Mouse (Mus musculus) heart, embryonic 14.5 days (tissue): ENCODE results near the gene Reep6. TPM values are rescaled to one million over a fixed set of nuclear protein-coding genes. Genes with fewer than 3 reads are reported as not detected.

Experiments used
- ATAC-seq: fragments of 200-750 bp; cut with Nextera tagmentation; 2 replicates; pipeline ENCODE4 v1.8.0; 2017; ENCODE audit warnings: low read depth, moderate TSS enrichment; ENCODE audit not compliant: insufficient number of reproducible peaks, insufficient read depth, low FRiP score
- H3K27ac ChIP-seq, 2 experiments: fragments of 200-500 bp in 1 of 2; fragments of 300-500 bp in 1 of 2; sonication (generic) in 1 of 2; replicated peaks in 1 of 2; 2 replicates each; pipeline ENCODE4 v1.5.1; 2012 to 2014; ENCODE audit warnings: low read depth in 2 of 2, low read length in 2 of 2, control low read depth in 1 of 2, mild to moderate bottlenecking in 1 of 2, mixed read lengths in 1 of 2; ENCODE audit not compliant: control insufficient read depth in 1 of 2, insufficient read depth in 1 of 2
- H3K27me3 ChIP-seq: fragments of 300-500 bp; sonication (generic); 2 replicates; pipeline ENCODE4 v1.6.1; 2014; ENCODE audit warnings: mild to moderate bottlenecking, low read length, control low read depth; ENCODE audit not compliant: control insufficient read depth, insufficient read depth
- H3K36me3 ChIP-seq: fragments of 300-500 bp; sonication (generic); 2 replicates; pipeline ENCODE4 v1.6.1; 2014; ENCODE audit warnings: mild to moderate bottlenecking, control low read depth, low read length, mixed read lengths; ENCODE audit not compliant: control insufficient read depth, insufficient read depth
- H3K4me1 ChIP-seq, 2 experiments: fragments of 200-500 bp in 1 of 2; fragments of 300-500 bp in 1 of 2; sonication (generic) in 1 of 2; 2 replicates each; pipeline ENCODE4 v1.6.1; 2012 to 2014; ENCODE audit warnings: low read length in 2 of 2, control low read depth in 1 of 2, mixed read lengths in 1 of 2; ENCODE audit not compliant: control insufficient read depth in 2 of 2, insufficient read depth in 2 of 2
- H3K4me2 ChIP-seq: fragments of 300-500 bp; sonication (generic); 2 replicates; pipeline ENCODE4 v1.6.1; 2014; ENCODE audit warnings: mild to moderate bottlenecking, low read length
- H3K4me3 ChIP-seq, 2 experiments: fragments of 200-500 bp in 1 of 2; fragments of 300-500 bp in 1 of 2; sonication (generic) in 1 of 2; 2 replicates each; pipeline ENCODE4 v1.5.1; 2012 to 2014; ENCODE audit warnings: low read length in 2 of 2, mild to moderate bottlenecking in 2 of 2, control low read depth in 1 of 2, low read depth in 1 of 2, moderate library complexity in 1 of 2; ENCODE audit not compliant: control insufficient read depth in 1 of 2, insufficient read depth in 1 of 2
- H3K9ac ChIP-seq: fragments of 300-500 bp; sonication (generic); 2 replicates; pipeline ENCODE4 v1.6.1; 2014; ENCODE audit warnings: mild to moderate bottlenecking, low read length
- H3K9me3 ChIP-seq: fragments of 300-500 bp; sonication (generic); 2 replicates; pipeline ENCODE4 v1.6.1; 2016; ENCODE audit warnings: low read length, control low read depth; ENCODE audit not compliant: control insufficient read depth
- WGBS: fragments of 180-500 bp; shearing (Covaris S2); extraction: QIAGEN DNeasy Blood & Tissue Kit; methylation state at CpG from one replicate; pipeline ENCODE4 v1.1.7; 2014; 5-methylcytosine and 5-hydroxymethylcytosine counted together
- polyA plus RNA-seq: library from polyadenylated mRNA; unstranded; fragments of >200 nt; fragmentation: Nextera tagmentation; extraction: Ambion mirVana; gene quantifications from 2 replicates; pipeline ENCODE4 v1.2.1, GENCODE M21; 2014

Gene Reep6
- polyA plus RNA-seq, 1 experiment from 2014 or later = 1.6 TPM

GRCm38 (mm10) chr10:80302471-80302881, 27.3 kb upstream of the Reep6 start:
- Histone ChIP-seq H3K27ac (0 out of 4 replicates have a peak overlapping the region, but pooled peaks of 1 of the 2 experiments have one; percentile 14), H3K9ac (no peak overlapping the region), H3K36me3 (no peaks in the 10 kb centered on the region), H3K4me1 (peaks cover 4 to 8% of the 10 kb centered on the region in 2 experiments; a peak in 2 of 4 replicates), H3K4me2 (0 out of 2 replicates have a peak overlapping the region, but pooled peaks have one; percentile 12), H3K9me3 (no peaks in the 10 kb centered on the region), H3K4me3 (no peak overlapping the region; a peak in 1 of 4 replicates), H3K27me3 (peaks cover 96% of the 10 kb centered on the region)
- peak; percentile 26; the same call in 1 of the 2 replicates for ATAC-seq
- 9% methylated on average over 9 of the region's 9 CpGs for WGBS

DNA sequence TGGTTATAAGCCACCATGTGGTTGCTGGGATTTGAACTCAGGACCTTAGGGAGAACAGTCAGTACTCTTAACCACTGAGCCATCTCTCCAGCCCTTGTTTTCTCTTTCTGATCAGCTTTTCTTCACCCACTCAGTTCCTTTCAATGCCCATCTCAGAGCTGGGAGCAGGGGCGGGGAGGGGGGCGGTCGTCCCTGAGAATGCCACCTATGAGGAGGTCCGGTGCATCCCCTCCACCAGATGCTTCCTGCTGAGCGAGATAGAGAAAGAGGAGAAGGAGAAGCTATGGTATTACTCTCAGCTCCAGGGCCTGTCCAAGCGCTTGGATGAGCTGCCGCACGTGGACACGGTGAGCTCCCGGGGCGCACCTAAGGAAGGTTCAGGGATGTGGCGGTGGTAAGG, 25.3 kb upstream of the Reep6 start:
- Histone ChIP-seq H3K4me2 (peak overlapping the region; percentile 1; the same call in 1 of the 2 replicates), H3K36me3 (no peaks in the 10 kb centered on the region), H3K9ac (no peak overlapping the region), H3K27ac (no peak overlapping the region), H3K4me1 (peaks cover 4 to 8% of the 10 kb centered on the region in 2 experiments; a peak in 2 of 4 replicates), H3K4me3 (no peak overlapping the region), H3K9me3 (no peaks in the 10 kb centered on the region), H3K27me3 (peaks cover 90% of the 10 kb centered on the region)
- ATAC-seq = no peak
- WGBS = 18% methylated on average over 12 of the region's 12 CpGs

DNA sequence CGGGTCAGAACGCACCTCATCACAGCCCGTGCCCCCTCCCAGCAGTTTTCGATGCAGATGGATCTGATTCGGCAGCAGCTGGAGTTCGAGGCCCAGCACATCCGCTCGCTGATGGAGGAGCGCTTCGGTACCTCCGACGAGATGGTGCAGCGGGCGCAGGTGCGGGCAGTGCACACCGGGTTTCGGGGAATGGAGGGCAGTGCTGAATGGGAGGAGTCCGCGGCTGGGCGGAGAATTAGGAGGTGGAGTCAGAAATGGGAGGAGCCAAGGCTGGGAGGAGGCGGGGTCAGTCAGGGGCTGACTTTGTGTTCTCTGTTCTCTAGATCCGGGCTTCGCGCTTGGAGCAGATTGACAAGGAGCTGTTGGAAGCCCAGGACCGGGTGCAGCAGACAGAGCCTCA, 24.9 kb upstream of the Reep6 start:
- no peaks in the 10 kb centered on the region for H3K36me3 ChIP-seq
- H3K27me3 ChIP-seq = peaks cover 88% of the 10 kb centered on the region
- no peak overlapping the region for H3K27ac ChIP-seq
- 7% methylated on average over 25 of the region's 25 CpGs for WGBS
- no peak for ATAC-seq
- peaks cover 4 to 8% of the 10 kb centered on the region in 2 experiments; a peak in 2 of 4 replicates for H3K4me1 ChIP-seq
- H3K4me3 ChIP-seq = no peak overlapping the region
- no peak overlapping the region for H3K9ac ChIP-seq
- peak overlapping the region; percentile 1; the same call in 1 of the 2 replicates for H3K4me2 ChIP-seq
- H3K9me3 ChIP-seq = no peaks in the 10 kb centered on the region

GRCm38 (mm10) chr10:80311560-80311959, 18.2 kb upstream of the Reep6 start:
- Histone ChIP-seq H3K9ac (no peak overlapping the region), H3K27ac (no peak overlapping the region), H3K9me3 (no peaks in the 10 kb centered on the region), H3K4me1 (peaks cover 18 to 30% of the 10 kb centered on the region in 2 experiments), H3K4me2 (no peak overlapping the region), H3K4me3 (no peak overlapping the region), H3K27me3 (peaks cover 84% of the 10 kb centered on the region), H3K36me3 (no peaks in the 10 kb centered on the region)
- no peak for ATAC-seq
- WGBS = 76% methylated on average over 16 of the region's 16 CpGs

DNA sequence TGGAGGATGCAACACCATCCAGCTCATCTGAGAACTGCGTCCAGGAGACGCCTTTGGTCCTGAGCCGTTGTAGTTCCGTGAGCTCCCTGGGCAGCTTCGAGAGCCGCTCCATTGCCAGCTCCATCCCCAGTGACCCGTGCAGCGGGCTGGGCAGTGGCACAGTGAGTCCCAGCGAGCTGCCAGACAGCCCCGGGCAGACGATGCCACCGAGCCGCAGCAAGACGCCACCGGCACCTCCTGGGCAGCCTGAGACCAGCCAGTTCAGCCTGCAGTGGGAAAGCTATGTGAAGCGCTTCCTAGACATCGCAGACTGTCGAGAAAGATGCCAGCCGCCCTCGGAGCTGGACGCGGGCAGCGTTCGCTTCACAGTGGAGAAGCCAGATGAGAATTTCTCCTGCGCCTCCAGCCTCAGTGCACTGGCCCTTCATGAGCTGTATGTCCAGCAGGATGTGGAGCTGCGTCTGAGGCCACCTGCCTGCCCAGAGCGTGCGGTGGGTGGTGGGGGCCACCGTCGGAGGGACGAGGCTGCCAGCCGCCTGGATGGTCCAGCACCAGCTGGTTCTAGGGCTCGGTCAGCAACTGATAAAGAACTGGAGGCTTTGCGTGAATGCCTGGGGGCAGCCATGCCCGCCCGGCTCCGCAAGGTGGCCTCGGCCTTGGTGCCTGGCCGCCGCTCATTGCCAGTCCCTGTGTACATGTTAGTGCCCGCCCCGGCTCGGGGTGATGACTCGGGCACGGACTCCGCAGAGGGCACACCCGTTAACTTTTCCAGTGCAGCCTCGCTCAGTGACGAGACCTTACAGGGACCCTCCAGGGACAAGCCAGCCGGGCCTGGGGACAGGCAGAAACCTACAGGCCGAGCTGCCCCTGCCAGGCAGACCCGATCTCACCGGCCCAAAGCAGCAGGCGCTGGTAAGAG, 16.9 kb upstream of the Reep6 start:
- peaks cover 3% of the 10 kb centered on the region; the same call in 1 of the 2 replicates for H3K36me3 ChIP-seq
- no peak for ATAC-seq
- no peak overlapping the region for H3K27ac ChIP-seq
- H3K4me2 ChIP-seq = no peak overlapping the region
- H3K9ac ChIP-seq = no peak overlapping the region
- WGBS = 55% methylated on average over 54 of the region's 54 CpGs
- no peak overlapping the region for H3K4me3 ChIP-seq
- no peaks in the 10 kb centered on the region for H3K9me3 ChIP-seq
- peaks cover 79% of the 10 kb centered on the region for H3K27me3 ChIP-seq
- H3K4me1 ChIP-seq = peaks cover 22 to 40% of the 10 kb centered on the region in 2 experiments

GRCm38 (mm10) chr10:80313627-80314201, 16.0 kb upstream of the Reep6 start:
- WGBS = 21% methylated on average over 20 of the region's 20 CpGs

GRCm38 (mm10) chr10:80314494-80315001, 15.2 kb upstream of the Reep6 start:
- ATAC-seq = no peak
- H3K4me1 ChIP-seq = peaks cover 23 to 44% of the 10 kb centered on the region in 2 experiments
- no peak overlapping the region for H3K4me2 ChIP-seq
- WGBS = 31% methylated on average over 14 of the region's 16 CpGs
- H3K27me3 ChIP-seq = peaks cover 68% of the 10 kb centered on the region
- 0 out of 2 replicates have a peak overlapping the region, but pooled peaks have one; percentile 16 for H3K9ac ChIP-seq
- no peak overlapping the region for H3K27ac ChIP-seq
- peaks cover 15% of the 10 kb centered on the region for H3K36me3 ChIP-seq
- no peak overlapping the region for H3K4me3 ChIP-seq
- no peaks in the 10 kb centered on the region for H3K9me3 ChIP-seq

More at GRCm38 (mm10) chr10:80313627-80314201, 16.0 kb upstream of the Reep6 start:
- Histone ChIP-seq H3K9me3 (no peaks in the 10 kb centered on the region), H3K27me3 (peaks cover 75% of the 10 kb centered on the region), H3K9ac (peak overlapping the region; percentile 34), H3K4me3 (no peak overlapping the region; a peak in 1 of 4 replicates), H3K27ac (no peak overlapping the region), H3K4me1 (peaks cover 22 to 40% of the 10 kb centered on the region in 2 experiments), H3K4me2 (peak overlapping the region; percentile 21; the same call in 1 of the 2 replicates), H3K36me3 (peaks cover 11% of the 10 kb centered on the region)
- ATAC-seq = no peak
